Mouse (Mus musculus) stomach, embryonic 15.5 days (tissue): ENCODE results near the gene Vcl. TPM values are rescaled to one million over a fixed set of nuclear protein-coding genes. Genes with fewer than 3 reads are reported as not detected.

Experiments used
- ATAC-seq: fragments of 200-750 bp; cut with Nextera tagmentation; 2 replicates; pipeline ENCODE4 v1.8.0; 2017; ENCODE audit warnings: low read depth, moderate number of reproducible peaks, moderate TSS enrichment; ENCODE audit not compliant: insufficient read depth, low FRiP score
- H3K27ac ChIP-seq: fragments of 300-500 bp; sonication (generic); 2 replicates; pipeline ENCODE4 v1.5.1; 2015; ENCODE audit warnings: mild to moderate bottlenecking, inconsistent platforms
- H3K27me3 ChIP-seq: fragments of 300-500 bp; sonication (generic); replicated peaks from 2 replicates; pipeline ENCODE4 v1.6.1; 2015; ENCODE audit warnings: inconsistent platforms
- H3K36me3 ChIP-seq: fragments of 300-500 bp; sonication (generic); 2 replicates; pipeline ENCODE4 v1.6.1; 2015; ENCODE audit warnings: inconsistent platforms
- H3K4me1 ChIP-seq: fragments of 300-500 bp; sonication (generic); 2 replicates; pipeline ENCODE4 v1.6.1; 2015; ENCODE audit warnings: inconsistent platforms
- H3K4me2 ChIP-seq: fragments of 300-500 bp; sonication (generic); 2 replicates; pipeline ENCODE4 v1.6.1; 2015; ENCODE audit warnings: mild to moderate bottlenecking, inconsistent platforms
- H3K4me3 ChIP-seq: fragments of 300-500 bp; sonication (generic); replicated peaks from 2 replicates; pipeline ENCODE4 v1.5.1; 2015; ENCODE audit warnings: inconsistent platforms
- H3K9ac ChIP-seq: fragments of 300-500 bp; sonication (generic); 2 replicates; pipeline ENCODE4 v1.6.1; 2015; ENCODE audit warnings: inconsistent platforms
- H3K9me3 ChIP-seq: fragments of 300-500 bp; sonication (generic); 2 replicates; pipeline ENCODE4 v1.6.1; 2016; ENCODE audit warnings: inconsistent platforms
- WGBS: fragments of 180-500 bp; shearing (Covaris S2); methylation state at CpG from one replicate; pipeline ENCODE4 v1.1.7; 2015; 5-methylcytosine and 5-hydroxymethylcytosine counted together
- polyA plus RNA-seq: library from polyadenylated mRNA; unstranded; fragments of >200 nt; fragmentation: Nextera tagmentation; extraction: Ambion mirVana; gene quantifications from 2 replicates; pipeline ENCODE4 v1.2.1, GENCODE M21; 2015

Gene Vcl
- polyA plus RNA-seq, 1 experiment from 2014 or later = 74.4 TPM

DNA sequence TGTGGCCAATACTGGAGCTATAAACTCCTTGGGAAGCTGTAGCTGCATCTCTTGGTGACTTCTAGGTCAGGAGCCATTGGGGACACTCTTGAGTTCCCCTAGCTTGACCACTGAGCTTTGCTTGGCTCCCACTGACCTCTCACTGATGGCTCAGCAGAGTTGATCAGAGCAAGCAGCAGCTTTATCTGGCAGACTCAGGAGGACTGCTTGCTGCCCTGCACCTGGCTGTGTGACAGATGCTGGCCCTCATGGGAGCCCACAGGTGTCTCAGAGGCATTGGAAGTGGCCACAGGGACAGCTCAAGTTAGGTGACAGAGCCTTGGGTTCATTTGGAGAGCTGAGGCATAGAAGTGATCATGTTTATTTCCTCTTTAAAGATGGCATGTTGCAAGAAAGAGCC is 98.3 kb downstream of the Vcl start:
- Histone ChIP-seq H3K9ac (no peak overlapping the region), H3K4me1 (no peaks in the 10 kb centered on the region), H3K36me3 (peaks cover 45% of the 10 kb centered on the region), H3K4me3 (no peak overlapping the region), H3K27ac (no peak overlapping the region), H3K27me3 (no peaks in the 10 kb centered on the region), H3K9me3 (no peaks in the 10 kb centered on the region), H3K4me2 (no peak overlapping the region)
- no peak for ATAC-seq

- Histone ChIP-seq H3K4me1 (no peaks in the 10 kb centered on the region), H3K4me3 (no peak overlapping the region), H3K9me3 (no peaks in the 10 kb centered on the region), H3K27ac (no peak overlapping the region), H3K9ac (no peak overlapping the region), H3K36me3 (peaks cover 47% of the 10 kb centered on the region), H3K4me2 (no peak overlapping the region), H3K27me3 (no peaks in the 10 kb centered on the region)
- no peak for ATAC-seq
- 85% methylated on average over 11 of the region's 11 CpGs for WGBS
Measured at GRCm38 (mm10) chr14:21029025-21029659, 99.9 kb downstream of the Vcl start.

GRCm38 (mm10) chr14:21031783-21032511 is 102.7 kb downstream of the Vcl start:
- Histone ChIP-seq H3K9ac (no peak overlapping the region), H3K27ac (peak overlapping the region; percentile 21; the same call in 1 of the 2 replicates), H3K9me3 (no peaks in the 10 kb centered on the region), H3K27me3 (no peaks in the 10 kb centered on the region), H3K4me2 (no peak overlapping the region), H3K4me1 (no peaks in the 10 kb centered on the region), H3K36me3 (peaks cover 46% of the 10 kb centered on the region), H3K4me3 (no peak overlapping the region)
- WGBS = 62% methylated on average over 6 of the region's 6 CpGs
- ATAC-seq = no peak; the same call in 1 of the 2 replicates

GRCm38 (mm10) chr14:21034271-21034670 is 105.1 kb downstream of the Vcl start:
- Histone ChIP-seq H3K9me3 (no peaks in the 10 kb centered on the region), H3K27ac (no peak overlapping the region), H3K4me2 (no peak overlapping the region), H3K4me3 (no peak overlapping the region), H3K36me3 (peaks cover 39% of the 10 kb centered on the region), H3K9ac (no peak overlapping the region), H3K27me3 (no peaks in the 10 kb centered on the region), H3K4me1 (no peaks in the 10 kb centered on the region)
- ATAC-seq = no peak
- WGBS = 91% methylated on average over 4 of the region's 4 CpGs

GRCm38 (mm10) chr14:21034791-21035190 is 105.6 kb downstream of the Vcl start:
- no peak for ATAC-seq
- Histone ChIP-seq H3K27me3 (no peaks in the 10 kb centered on the region), H3K9me3 (no peaks in the 10 kb centered on the region), H3K4me3 (no peak overlapping the region), H3K4me1 (no peaks in the 10 kb centered on the region), H3K36me3 (peaks cover 38% of the 10 kb centered on the region), H3K4me2 (no peak overlapping the region), H3K9ac (no peak overlapping the region), H3K27ac (no peak overlapping the region)
- WGBS = 95% methylated on average over 3 of the region's 3 CpGs

GRCm38 (mm10) chr14:21039077-21039476 is 109.9 kb downstream of the Vcl start:
- no peak overlapping the region for H3K4me2 ChIP-seq
- H3K4me1 ChIP-seq = no peaks in the 10 kb centered on the region
- no peak overlapping the region for H3K27ac ChIP-seq
- 49% methylated on average over 12 of the region's 12 CpGs for WGBS
- ATAC-seq = no peak
- H3K36me3 ChIP-seq = peaks cover 15% of the 10 kb centered on the region
- no peak overlapping the region for H3K9ac ChIP-seq
- no peak overlapping the region for H3K4me3 ChIP-seq
- no peaks in the 10 kb centered on the region for H3K27me3 ChIP-seq
- H3K9me3 ChIP-seq = no peaks in the 10 kb centered on the region

- no peaks in the 10 kb centered on the region for H3K27me3 ChIP-seq
- H3K9me3 ChIP-seq = no peaks in the 10 kb centered on the region
- no peak for ATAC-seq
- peaks cover 15% of the 10 kb centered on the region for H3K36me3 ChIP-seq
- H3K27ac ChIP-seq = no peak overlapping the region
- no peak overlapping the region for H3K9ac ChIP-seq
- no peaks in the 10 kb centered on the region for H3K4me1 ChIP-seq
- no peak overlapping the region for H3K4me3 ChIP-seq
- 56% methylated on average over 4 of the region's 4 CpGs for WGBS
- no peak overlapping the region for H3K4me2 ChIP-seq
Measured at GRCm38 (mm10) chr14:21039623-21040022, 110.4 kb downstream of the Vcl start.

DNA sequence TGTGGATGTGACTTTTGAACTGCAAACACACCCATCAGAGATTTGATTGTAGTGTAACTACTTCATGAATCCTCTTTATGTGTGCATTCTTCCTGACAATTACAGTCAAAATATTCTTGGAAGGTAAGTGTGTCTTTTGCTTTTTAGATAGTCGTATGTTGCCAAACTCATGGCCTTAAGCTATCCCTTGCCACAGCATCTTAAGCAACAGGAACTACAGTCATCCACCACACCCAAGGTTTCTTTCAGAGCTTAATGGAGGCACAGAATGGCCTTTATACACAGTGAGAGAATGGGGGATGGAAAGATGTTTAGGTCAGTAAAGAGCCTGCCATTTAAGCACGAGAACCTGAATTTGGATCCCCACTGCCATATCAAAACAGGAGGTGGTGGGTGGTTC is 118.6 kb downstream of the Vcl start:
- 90% methylated on average over 2 of the region's 2 CpGs for WGBS
- Histone ChIP-seq H3K9ac (no peak overlapping the region), H3K4me3 (no peak overlapping the region), H3K27me3 (no peaks in the 10 kb centered on the region), H3K27ac (no peak overlapping the region), H3K4me1 (0 out of 2 replicates have a peak, but pooled peaks cover 4% of the 10 kb centered on the region), H3K36me3 (no peaks in the 10 kb centered on the region), H3K9me3 (no peaks in the 10 kb centered on the region), H3K4me2 (no peak overlapping the region)
- no peak for ATAC-seq

- Histone ChIP-seq H3K27ac (no peak overlapping the region), H3K27me3 (no peaks in the 10 kb centered on the region), H3K4me3 (no peak overlapping the region), H3K36me3 (no peaks in the 10 kb centered on the region), H3K4me1 (0 out of 2 replicates have a peak, but pooled peaks cover 4% of the 10 kb centered on the region), H3K9me3 (no peaks in the 10 kb centered on the region), H3K4me2 (no peak overlapping the region), H3K9ac (no peak overlapping the region)
- no peak for ATAC-seq
Measured at GRCm38 (mm10) chr14:21048879-21049278, 119.7 kb downstream of the Vcl start.

GRCm38 (mm10) chr14:21050734-21051133 is 121.5 kb downstream of the Vcl start:
- H3K27me3 ChIP-seq = no peaks in the 10 kb centered on the region
- no peak overlapping the region for H3K27ac ChIP-seq
- no peak for ATAC-seq
- H3K9me3 ChIP-seq = no peaks in the 10 kb centered on the region
- 0 out of 2 replicates have a peak, but pooled peaks cover 4% of the 10 kb centered on the region for H3K4me1 ChIP-seq
- H3K4me2 ChIP-seq = 0 out of 2 replicates have a peak overlapping the region, but pooled peaks have one; percentile 95
- H3K9ac ChIP-seq = no peak overlapping the region
- H3K4me3 ChIP-seq = peak overlapping the region; percentile 87; the same call in 1 of the 2 replicates
- WGBS = 77% methylated on average over 3 of the region's 3 CpGs
- H3K36me3 ChIP-seq = no peaks in the 10 kb centered on the region

- WGBS = 7% methylated on average over 28 of the region's 28 CpGs
- 0 out of 2 replicates have a peak, but pooled peaks cover 4% of the 10 kb centered on the region for H3K4me1 ChIP-seq
- no peaks in the 10 kb centered on the region for H3K27me3 ChIP-seq
- ATAC-seq = 0 out of 2 replicates have a peak, but pooled peaks have one; percentile 0
- H3K36me3 ChIP-seq = no peaks in the 10 kb centered on the region
- peak overlapping the region; percentile 94 for H3K27ac ChIP-seq
- H3K9me3 ChIP-seq = no peaks in the 10 kb centered on the region
- peak overlapping the region; percentile 87 for H3K4me3 ChIP-seq
- peak overlapping the region; percentile 70 for H3K9ac ChIP-seq
- peak overlapping the region; percentile 95 for H3K4me2 ChIP-seq
Measured at GRCm38 (mm10) chr14:21051380-21052111, 122.3 kb downstream of the Vcl start.
